Mouse (Mus musculus) brain, adult 2 months (tissue): Measurements from ENCODE around the gene Btg1.
A peak's percentile ranks its signal among the peaks of the same experiment; 100 is the strongest.

Source experiments
- DNase-seq: peaks from one replicate; pipeline ENCODE4 v3.0.0; 2011; ENCODE audit warnings: low read depth, low spot score

The Btg1 gene

GRCm38 (mm10) chr10:96630110-96630509 lies 13.3 kb downstream of the Btg1 start:
- no peak for DNase-seq

GRCm38 (mm10) chr10:96631066-96631711 lies 14.4 kb downstream of the Btg1 start:
- no peak for DNase-seq

- no peak for DNase-seq
Observed at GRCm38 (mm10) chr10:96632271-96633144, 15.7 kb downstream of the Btg1 start.

GRCm38 (mm10) chr10:96633145-96633516 lies 16.3 kb downstream of the Btg1 start:
- DNase-seq, result no peak

GRCm38 (mm10) chr10:96635472-96635871 lies 18.7 kb downstream of the Btg1 start:
- no peak for DNase-seq

- no peak for DNase-seq
Observed at GRCm38 (mm10) chr10:96638477-96638876, 21.7 kb downstream of the Btg1 start.

GRCm38 (mm10) chr10:96642014-96642413 lies 25.2 kb downstream of the Btg1 start:
- DNase-seq, result no peak

GRCm38 (mm10) chr10:96642751-96643150 lies 25.9 kb downstream of the Btg1 start:
- peak; percentile 25 for DNase-seq

- no peak for DNase-seq
Observed at GRCm38 (mm10) chr10:96645183-96645582, 28.4 kb downstream of the Btg1 start.

GRCm38 (mm10) chr10:96646024-96646866 lies 29.4 kb downstream of the Btg1 start:
- peak; percentile 89 for DNase-seq

- DNase-seq, result no peak
Observed at GRCm38 (mm10) chr10:96646867-96647462, 30.2 kb downstream of the Btg1 start.

GRCm38 (mm10) chr10:96648161-96648561 lies 31.4 kb downstream of the Btg1 start:
- DNase-seq, result peak; percentile 95

- DNase-seq, result no peak
Observed at GRCm38 (mm10) chr10:96649524-96649923, 32.7 kb downstream of the Btg1 start.

GRCm38 (mm10) chr10:96652372-96652771 lies 35.6 kb downstream of the Btg1 start:
- no peak for DNase-seq

GRCm38 (mm10) chr10:96653030-96653429 lies 36.2 kb downstream of the Btg1 start:
- no peak for DNase-seq

GRCm38 (mm10) chr10:96654079-96654478 lies 37.3 kb downstream of the Btg1 start:
- DNase-seq, result no peak

- no peak for DNase-seq
Observed at GRCm38 (mm10) chr10:96654576-96654975, 37.8 kb downstream of the Btg1 start.

GRCm38 (mm10) chr10:96655066-96655465 lies 38.3 kb downstream of the Btg1 start:
- DNase-seq, result no peak

- no peak for DNase-seq
Observed at GRCm38 (mm10) chr10:96656176-96656575, 39.4 kb downstream of the Btg1 start.

GRCm38 (mm10) chr10:96658906-96659305 lies 42.1 kb downstream of the Btg1 start:
- DNase-seq, result peak; percentile 89

- DNase-seq, result no peak
Observed at GRCm38 (mm10) chr10:96660280-96660985, 43.6 kb downstream of the Btg1 start.
